Mouse (Mus musculus): ENCODE data around the gene Scd2. TPM values are rescaled to one million over a fixed set of nuclear protein-coding genes. Genes with fewer than 3 reads are reported as not detected.

The Scd2 gene
- total RNA-seq, 1 experiment: 284 TPM

- no peak for DNase-seq (ENCODE audit: low read depth, low spot score)
- TF ChIP-seq ZNF384 (IDR thresholded peaks at IDR 0.05; ENCODE audit: low read depth, low read length) (no peak), CHD2 (IDR thresholded peaks at IDR 0.05; ENCODE audit: low read depth, low read length) (no peak), ZC3H11A (IDR thresholded peaks at IDR 0.05; ENCODE audit: borderline replicate concordance, low read depth, low read length) (no peak), HCFC1 (IDR thresholded peaks at IDR 0.05; ENCODE audit: borderline replicate concordance, insufficient read depth, low read length) (no peak), MAFK (IDR thresholded peaks at IDR 0.05; ENCODE audit: insufficient read depth, low read depth, low read length) (no peak)
- Histone ChIP-seq H3K9me3 (ENCODE audit: control insufficient read depth, insufficient read depth, low read depth, low read length) (no peaks in the 10 kb centered on the region), H3K4me3 (ENCODE audit: insufficient read depth in 1 of 2, low read depth in 1 of 2, low read length in 2 of 2, poor library complexity in 1 of 2, severe bottlenecking in 1 of 2) (no peak overlapping the region), H3K36me3 (ENCODE audit: control insufficient read depth, insufficient read depth, low read length, poor library complexity, severe bottlenecking) (no peaks in the 10 kb centered on the region), H3K4me1 (ENCODE audit: control insufficient read depth in 2 of 2, insufficient read depth in 2 of 2, low read length in 2 of 2, poor library complexity in 1 of 2) (peaks cover 0 to 9% of the 10 kb centered on the region in 2 experiments; a peak in 3 of 4 replicates), H3K9ac (ENCODE audit: insufficient read depth, low read depth, low read length, poor library complexity, severe bottlenecking) (no peak overlapping the region), H3K27ac (ENCODE audit: insufficient read depth, low read depth, low read length, poor library complexity, severe bottlenecking) (no peak overlapping the region; the same call in none of the 2 replicates)
- in situ Hi-C loops (cut with MboI; ENCODE audit: low sequenced_read_pairs in 2 of 2, unreplicated experiment in 2 of 2): no loop called here
Observed at GRCm38 (mm10) chr19:44311306-44312006, 18.0 kb downstream of the Scd2 start.

DNA sequence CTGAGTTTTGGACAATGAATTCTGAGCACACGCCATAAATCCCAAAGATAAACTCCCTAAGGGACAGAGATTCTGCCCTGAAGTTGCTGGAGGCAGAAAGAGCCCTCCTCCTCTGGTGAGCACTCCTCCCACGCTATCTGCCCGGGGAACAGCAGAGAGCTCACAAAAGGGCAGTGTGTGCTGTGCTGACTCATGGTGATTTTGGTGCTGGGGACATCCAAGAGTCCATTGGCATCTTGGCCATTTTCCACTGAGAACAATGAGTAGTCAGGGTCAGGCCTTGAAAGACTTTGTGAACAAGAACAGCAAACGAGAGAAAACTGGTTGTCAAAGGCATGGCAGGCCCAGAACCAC lies 18.5 kb downstream of the Scd2 start:
- in situ Hi-C loops (cut with MboI; ENCODE audit: low sequenced_read_pairs in 2 of 2, unreplicated experiment in 2 of 2): no loop called here
- H3K9ac ChIP-seq (ENCODE audit: insufficient read depth, low read depth, low read length, poor library complexity, severe bottlenecking): no peak overlapping the region
- H3K4me1 ChIP-seq (ENCODE audit: control insufficient read depth in 2 of 2, insufficient read depth in 2 of 2, low read length in 2 of 2, poor library complexity in 1 of 2): peaks cover 0 to 13% of the 10 kb centered on the region in 2 experiments; a peak in 3 of 4 replicates
- no peak overlapping the region for H3K4me3 ChIP-seq (ENCODE audit: insufficient read depth in 1 of 2, low read depth in 1 of 2, low read length in 2 of 2, poor library complexity in 1 of 2, severe bottlenecking in 1 of 2)
- no peaks in the 10 kb centered on the region for H3K9me3 ChIP-seq (ENCODE audit: control insufficient read depth, insufficient read depth, low read depth, low read length)
- no peak for DNase-seq (ENCODE audit: low read depth, low spot score)
- no peak for TF ChIP-seq CHD2 (IDR thresholded peaks at IDR 0.05; ENCODE audit: low read depth, low read length)
- TF ChIP-seq HCFC1 (IDR thresholded peaks at IDR 0.05; ENCODE audit: borderline replicate concordance, insufficient read depth, low read length): no peak
- TF ChIP-seq MAFK (IDR thresholded peaks at IDR 0.05; ENCODE audit: insufficient read depth, low read depth, low read length): 0 out of 2 replicates have a peak, but pooled peaks have one; percentile 68
- TF ChIP-seq ZC3H11A (IDR thresholded peaks at IDR 0.05; ENCODE audit: borderline replicate concordance, low read depth, low read length): no peak
- TF ChIP-seq ZNF384 (IDR thresholded peaks at IDR 0.05; ENCODE audit: low read depth, low read length): no peak
- H3K36me3 ChIP-seq (ENCODE audit: control insufficient read depth, insufficient read depth, low read length, poor library complexity, severe bottlenecking): no peaks in the 10 kb centered on the region
- no peak overlapping the region; the same call in 1 of the 2 replicates for H3K27ac ChIP-seq (ENCODE audit: insufficient read depth, low read depth, low read length, poor library complexity, severe bottlenecking)

GRCm38 (mm10) chr19:44313066-44313465 lies 19.6 kb downstream of the Scd2 start:
- no peak overlapping the region for H3K27ac ChIP-seq (ENCODE audit: insufficient read depth, low read depth, low read length, poor library complexity, severe bottlenecking)
- DNase-seq (ENCODE audit: low read depth, low spot score): no peak
- no peaks in the 10 kb centered on the region for H3K36me3 ChIP-seq (ENCODE audit: control insufficient read depth, insufficient read depth, low read length, poor library complexity, severe bottlenecking)
- in situ Hi-C loops (cut with MboI; ENCODE audit: low sequenced_read_pairs in 2 of 2, unreplicated experiment in 2 of 2): no loop called here
- TF ChIP-seq MAFK (IDR thresholded peaks at IDR 0.05; ENCODE audit: insufficient read depth, low read depth, low read length) (no peak), CHD2 (IDR thresholded peaks at IDR 0.05; ENCODE audit: low read depth, low read length) (no peak), ZNF384 (IDR thresholded peaks at IDR 0.05; ENCODE audit: low read depth, low read length) (no peak), ZC3H11A (IDR thresholded peaks at IDR 0.05; ENCODE audit: borderline replicate concordance, low read depth, low read length) (no peak), HCFC1 (IDR thresholded peaks at IDR 0.05; ENCODE audit: borderline replicate concordance, insufficient read depth, low read length) (no peak)
- no peak overlapping the region for H3K4me3 ChIP-seq (ENCODE audit: insufficient read depth in 1 of 2, low read depth in 1 of 2, low read length in 2 of 2, poor library complexity in 1 of 2, severe bottlenecking in 1 of 2)
- no peaks in the 10 kb centered on the region for H3K9me3 ChIP-seq (ENCODE audit: control insufficient read depth, insufficient read depth, low read depth, low read length)
- peaks cover 0 to 14% of the 10 kb centered on the region in 2 experiments; a peak in 3 of 4 replicates for H3K4me1 ChIP-seq (ENCODE audit: control insufficient read depth in 2 of 2, insufficient read depth in 2 of 2, low read length in 2 of 2, poor library complexity in 1 of 2)
- no peak overlapping the region for H3K9ac ChIP-seq (ENCODE audit: insufficient read depth, low read depth, low read length, poor library complexity, severe bottlenecking)

DNA sequence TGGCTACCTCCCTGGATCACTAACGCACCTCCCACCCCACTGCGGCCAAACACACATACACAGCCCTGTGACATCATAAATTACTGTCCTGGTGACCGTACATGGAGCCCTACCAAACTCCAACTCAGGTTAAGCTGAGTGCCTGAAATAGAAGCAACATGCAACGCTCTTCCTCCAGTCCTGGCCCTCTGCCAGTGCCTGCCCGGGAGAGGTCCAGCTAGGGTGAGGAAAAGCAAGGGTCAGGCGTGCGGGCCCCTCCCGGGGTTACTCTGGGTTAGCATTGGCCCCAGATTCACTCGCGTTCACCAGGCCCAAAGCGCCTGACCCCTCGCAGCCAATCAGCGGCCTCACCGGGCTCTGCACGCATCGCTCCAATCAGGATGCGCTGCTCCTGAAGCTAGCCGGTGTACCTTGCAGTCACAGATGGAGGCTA lies 20.9 kb downstream of the Scd2 start:
- Histone ChIP-seq H3K9ac (ENCODE audit: insufficient read depth, low read depth, low read length, poor library complexity, severe bottlenecking) (peak overlapping the region; percentile 72), H3K36me3 (ENCODE audit: control insufficient read depth, insufficient read depth, low read length, poor library complexity, severe bottlenecking) (no peaks in the 10 kb centered on the region), H3K9me3 (ENCODE audit: control insufficient read depth, insufficient read depth, low read depth, low read length) (no peaks in the 10 kb centered on the region), H3K4me1 (ENCODE audit: control insufficient read depth in 2 of 2, insufficient read depth in 2 of 2, low read length in 2 of 2, poor library complexity in 1 of 2) (peaks cover 0 to 14% of the 10 kb centered on the region in 2 experiments; a peak in 3 of 4 replicates), H3K27ac (ENCODE audit: insufficient read depth, low read depth, low read length, poor library complexity, severe bottlenecking) (peak overlapping the region; percentile 64; the same call in 1 of the 2 replicates), H3K4me3 (ENCODE audit: insufficient read depth in 1 of 2, low read depth in 1 of 2, low read length in 2 of 2, poor library complexity in 1 of 2, severe bottlenecking in 1 of 2) (peak overlapping the region; percentile 62 to 67)
- peak; percentile 63 for DNase-seq (ENCODE audit: low read depth, low spot score)
- in situ Hi-C loops (cut with MboI; ENCODE audit: low sequenced_read_pairs in 2 of 2, unreplicated experiment in 2 of 2): no loop called here
- no peak for TF ChIP-seq MAFK (IDR thresholded peaks at IDR 0.05; ENCODE audit: insufficient read depth, low read depth, low read length)
- no peak for TF ChIP-seq ZNF384 (IDR thresholded peaks at IDR 0.05; ENCODE audit: low read depth, low read length)
- TF ChIP-seq CHD2 (IDR thresholded peaks at IDR 0.05; ENCODE audit: low read depth, low read length): no peak
- TF ChIP-seq HCFC1 (IDR thresholded peaks at IDR 0.05; ENCODE audit: borderline replicate concordance, insufficient read depth, low read length): no peak
- no peak for TF ChIP-seq ZC3H11A (IDR thresholded peaks at IDR 0.05; ENCODE audit: borderline replicate concordance, low read depth, low read length)
